Mouse (Mus musculus) liver, embryonic 14.5 days (tissue): Measurements from ENCODE around the gene Gm21964. TPM values are rescaled to one million over a fixed set of nuclear protein-coding genes. Genes with fewer than 3 reads are reported as not detected.

Source experiments
- ATAC-seq: fragments of 200-750 bp; cut with Nextera tagmentation; 2 replicates; pipeline ENCODE4 v1.8.0; 2017; ENCODE audit warnings: moderate number of reproducible peaks, mild to moderate bottlenecking, moderate library complexity; ENCODE audit not compliant: insufficient read depth
- DNase-seq, 3 experiments: peaks; one replicate each; pipeline ENCODE4 v3.0.0-alpha.2; 2012 to 2013; ENCODE audit warnings: low read depth in 3 of 3, low spot score in 3 of 3
- H3K27ac ChIP-seq: fragments of 300-500 bp; sonication (generic); 2 replicates; pipeline ENCODE4 v1.5.1; 2014; ENCODE audit warnings: moderate library complexity, mild to moderate bottlenecking, control low read depth, inconsistent platforms
- H3K27me3 ChIP-seq: fragments of 300-500 bp; sonication (generic); 2 replicates; pipeline ENCODE4 v1.6.1; 2014; ENCODE audit warnings: mild to moderate bottlenecking, low read length, moderate library complexity; ENCODE audit not compliant: control insufficient read depth, insufficient read depth
- H3K36me3 ChIP-seq: fragments of 300-500 bp; sonication (generic); replicated peaks from 2 replicates; pipeline ENCODE4 v1.6.1; 2014; ENCODE audit warnings: low read depth; ENCODE audit not compliant: control insufficient read depth, insufficient read depth
- H3K4me1 ChIP-seq, 2 experiments: fragments of 200-500 bp in 1 of 2; fragments of 300-500 bp in 1 of 2; sonication (generic) in 1 of 2; replicated peaks; 2 replicates each; pipeline ENCODE4 v1.6.1; 2012 to 2014; ENCODE audit warnings: antibody characterized with exemption in 1 of 2, inconsistent platforms in 1 of 2, low read length in 1 of 2; ENCODE audit not compliant: control insufficient read depth in 2 of 2, insufficient read depth in 2 of 2
- H3K4me2 ChIP-seq: fragments of 300-500 bp; sonication (generic); 2 replicates; pipeline ENCODE4 v1.6.1; 2014; ENCODE audit warnings: low read depth, mild to moderate bottlenecking, control low read depth, moderate library complexity
- H3K4me3 ChIP-seq, 2 experiments: fragments of 200-500 bp in 1 of 2; fragments of 300-500 bp in 1 of 2; sonication (generic) in 1 of 2; 2 replicates each; pipeline ENCODE4 v1.5.1; 2012 to 2014; ENCODE audit warnings: low read depth in 2 of 2, low read length in 2 of 2, mild to moderate bottlenecking in 2 of 2, control low read depth in 1 of 2, inconsistent platforms in 1 of 2, moderate library complexity in 1 of 2; ENCODE audit not compliant: insufficient read depth in 1 of 2
- H3K9ac ChIP-seq: fragments of 300-500 bp; sonication (generic); replicated peaks from 2 replicates; pipeline ENCODE4 v1.6.1; 2014; ENCODE audit warnings: mild to moderate bottlenecking, control low read depth, moderate library complexity
- H3K9me3 ChIP-seq: fragments of 300-500 bp; sonication (generic); 2 replicates; pipeline ENCODE4 v1.6.1; 2016; ENCODE audit warnings: low read length, mixed read lengths; ENCODE audit not compliant: control insufficient read depth
- CTCF ChIP-seq: IDR thresholded peaks from 2 replicates; pipeline ENCODE4 v1.5.1; 2016; ENCODE audit warnings: antibody characterized with exemption, low read depth, control low read depth
- EP300 ChIP-seq: IDR thresholded peaks from 2 replicates; pipeline ENCODE4 v1.6.1; 2016; ENCODE audit warnings: antibody characterized with exemption, low read depth
- WGBS: fragments of 180-500 bp; shearing (Covaris S2); extraction: QIAGEN DNeasy Blood & Tissue Kit; methylation state at CpG from one replicate; pipeline ENCODE4 v1.1.7; 2014; ENCODE audit not compliant: insufficient replicate concordance; 5-methylcytosine and 5-hydroxymethylcytosine counted together
- polyA plus RNA-seq, 2 experiments: library from polyadenylated mRNA; depleted of rRNA in 1 of 2; stranded (reverse) in 1 of 2; unstranded in 1 of 2; fragments of >200 nt; fragmentation: Nextera tagmentation in 1 of 2; extraction: Ambion mirVana in 1 of 2; gene quantifications; 2 replicates each; pipeline versions ENCODE4 v1.2.1 to v1.2.3; 2012 to 2014

Gene Gm21964
- polyA plus RNA-seq, 2 experiments = not detected

GRCm38 (mm10) chr8:110130537-110130936 is 29.5 kb downstream of the Gm21964 start:
- DNase-seq = peak in 2 of 3 experiments; percentile 11 to 17
- Histone ChIP-seq H3K4me3 (no peak overlapping the region), H3K4me1 (no peaks in the 10 kb centered on the region), H3K36me3 (no peaks in the 10 kb centered on the region), H3K4me2 (no peak overlapping the region), H3K9ac (no peak overlapping the region), H3K9me3 (no peaks in the 10 kb centered on the region), H3K27ac (no peak overlapping the region), H3K27me3 (no peaks in the 10 kb centered on the region)
- TF ChIP-seq CTCF (peak; percentile 81), EP300 (no peak)
- 21% methylated on average over 13 of the region's 13 CpGs for WGBS
- no peak for ATAC-seq

- TF ChIP-seq CTCF (no peak), EP300 (no peak)
- ATAC-seq (no peak), DNase-seq (no peak)
- H3K4me3 ChIP-seq = no peak overlapping the region
- no peak overlapping the region for H3K4me2 ChIP-seq
- no peak overlapping the region for H3K27ac ChIP-seq
- H3K9ac ChIP-seq = no peak overlapping the region
- WGBS = 75% methylated on average over 8 of the region's 8 CpGs
- no peaks in the 10 kb centered on the region for H3K27me3 ChIP-seq
- no peaks in the 10 kb centered on the region for H3K9me3 ChIP-seq
- no peaks in the 10 kb centered on the region for H3K4me1 ChIP-seq
- no peaks in the 10 kb centered on the region for H3K36me3 ChIP-seq
Measured at GRCm38 (mm10) chr8:110134236-110134635, 33.2 kb downstream of the Gm21964 start.

- H3K36me3 ChIP-seq = no peaks in the 10 kb centered on the region
- H3K9ac ChIP-seq = no peak overlapping the region
- no peak overlapping the region for H3K4me2 ChIP-seq
- no peaks in the 10 kb centered on the region for H3K27me3 ChIP-seq
- ATAC-seq (no peak), DNase-seq (no peak)
- no peak overlapping the region for H3K27ac ChIP-seq
- WGBS = 63% methylated on average over 7 of the region's 7 CpGs
- H3K9me3 ChIP-seq = no peaks in the 10 kb centered on the region
- H3K4me1 ChIP-seq = no peaks in the 10 kb centered on the region
- TF ChIP-seq CTCF (no peak), EP300 (no peak)
- H3K4me3 ChIP-seq = no peak overlapping the region
Measured at GRCm38 (mm10) chr8:110135515-110135914, 34.5 kb downstream of the Gm21964 start.

- DNase-seq (no peak), ATAC-seq (no peak)
- H3K4me1 ChIP-seq = no peaks in the 10 kb centered on the region
- no peak overlapping the region for H3K9ac ChIP-seq
- H3K9me3 ChIP-seq = no peaks in the 10 kb centered on the region
- TF ChIP-seq CTCF (no peak), EP300 (no peak)
- no peak overlapping the region for H3K4me2 ChIP-seq
- H3K4me3 ChIP-seq = no peak overlapping the region
- no peaks in the 10 kb centered on the region for H3K36me3 ChIP-seq
- WGBS = 24% methylated on average over 3 of the region's 3 CpGs
- H3K27me3 ChIP-seq = no peaks in the 10 kb centered on the region
- H3K27ac ChIP-seq = no peak overlapping the region
Measured at GRCm38 (mm10) chr8:110140156-110140555, 39.1 kb downstream of the Gm21964 start.

GRCm38 (mm10) chr8:110140770-110141169 is 39.8 kb downstream of the Gm21964 start:
- Histone ChIP-seq H3K4me1 (no peaks in the 10 kb centered on the region), H3K4me2 (no peak overlapping the region)

More at GRCm38 (mm10) chr8:110140770-110141169, 39.8 kb downstream of the Gm21964 start:
- 55% methylated on average over 4 of the region's 4 CpGs for WGBS
- DNase-seq = no peak
- Histone ChIP-seq H3K27ac (no peak overlapping the region), H3K27me3 (no peaks in the 10 kb centered on the region), H3K9ac (no peak overlapping the region), H3K4me3 (no peak overlapping the region), H3K9me3 (no peaks in the 10 kb centered on the region), H3K36me3 (no peaks in the 10 kb centered on the region)
- no peak for ATAC-seq
- TF ChIP-seq EP300 = no peak
- no peak for TF ChIP-seq CTCF
